Mouse (Mus musculus) MEL (cell line): ENCODE measurements around the gene Chchd5.

ENCODE experiments used
- CHD2 ChIP-seq: IDR thresholded peaks from 2 replicates; pipeline ENCODE4 v1.6.1; 2011; ENCODE audit warnings: low read length, improper control_type of control experiment
- CTCF ChIP-seq, 3 experiments: IDR thresholded peaks in 2 of 3; conservative IDR thresholded peaks in 1 of 3; 2 replicates each; pipeline ENCODE4 v1.5.1; 2011 to 2012; ENCODE audit warnings: low read length in 3 of 3, low read depth in 2 of 3, mild to moderate bottlenecking in 2 of 3, improper control_type of control experiment in 1 of 3, inconsistent platforms in 1 of 3, mixed read lengths in 1 of 3, moderate library complexity in 1 of 3; ENCODE audit not compliant: control insufficient read depth in 1 of 3, insufficient read depth in 1 of 3, poor library complexity in 1 of 3, severe bottlenecking in 1 of 3
- E2F4 ChIP-seq: IDR thresholded peaks from 2 replicates; pipeline ENCODE4 v1.6.1; 2011; ENCODE audit warnings: low read depth, low read length, improper control_type of control experiment, borderline replicate concordance
- ELF1 ChIP-seq: IDR thresholded peaks from 2 replicates; pipeline ENCODE4 v1.6.1; 2014; ENCODE audit warnings: low read depth, mild to moderate bottlenecking, inconsistent platforms, low read length, improper control_type of control experiment, moderate library complexity
- HCFC1 ChIP-seq: IDR thresholded peaks from 2 replicates; pipeline ENCODE4 v1.6.1; 2012; ENCODE audit warnings: low read depth, mild to moderate bottlenecking, inconsistent platforms, low read length, improper control_type of control experiment, moderate library complexity
- MAFK ChIP-seq: IDR thresholded peaks from 2 replicates; pipeline ENCODE4 v1.6.1; 2011; ENCODE audit warnings: low read depth, mild to moderate bottlenecking, low read length, improper control_type of control experiment, borderline replicate concordance
- MAX ChIP-seq: IDR thresholded peaks from 2 replicates; pipeline ENCODE4 v1.6.1; 2011; ENCODE audit warnings: low read length, improper control_type of control experiment
- MEF2A ChIP-seq: IDR thresholded peaks from 2 replicates; pipeline ENCODE4 v1.6.1; 2014; ENCODE audit warnings: low read depth, mild to moderate bottlenecking, inconsistent platforms, low read length, improper control_type of control experiment; ENCODE audit not compliant: poor library complexity, insufficient replicate concordance, severe bottlenecking; ENCODE audit errors: extremely low read depth
- MYC ChIP-seq: IDR thresholded peaks from 2 replicates; pipeline ENCODE4 v1.6.1; 2011; ENCODE audit warnings: low read depth, mild to moderate bottlenecking, low read length, improper control_type of control experiment, moderate library complexity
- POLR2A ChIP-seq, 2 experiments: IDR thresholded peaks; 2 replicates each; pipeline ENCODE4 v1.6.1; 2011 to 2012; ENCODE audit warnings: low read length in 2 of 2, mild to moderate bottlenecking in 2 of 2, control low read depth in 1 of 2, improper control_type of control experiment in 1 of 2, low read depth in 1 of 2, moderate library complexity in 1 of 2; ENCODE audit not compliant: control insufficient read depth in 1 of 2, insufficient read depth in 1 of 2, poor library complexity in 1 of 2
- RCOR1 ChIP-seq: IDR thresholded peaks from 2 replicates; pipeline ENCODE4 v1.6.1; 2012; ENCODE audit warnings: low read depth, mild to moderate bottlenecking, inconsistent platforms, low read length, improper control_type of control experiment
- TCF12 ChIP-seq: IDR thresholded peaks from 2 replicates; pipeline ENCODE4 v1.6.1; 2014; ENCODE audit warnings: low read depth, mild to moderate bottlenecking, inconsistent platforms, low read length, improper control_type of control experiment, moderate library complexity
- UBTF ChIP-seq: IDR thresholded peaks from 2 replicates; pipeline ENCODE4 v1.6.1; 2012; ENCODE audit warnings: low read depth, mild to moderate bottlenecking, inconsistent platforms, low read length, improper control_type of control experiment, moderate library complexity, borderline replicate concordance; ENCODE audit not compliant: insufficient read depth

- TF ChIP-seq POLR2A (IDR thresholded peaks at IDR 0.05; ENCODE audit: control insufficient read depth in 1 of 2, insufficient read depth in 1 of 2, low read depth in 1 of 2, low read length in 2 of 2, poor library complexity in 1 of 2) (no peak), TCF12 (no peak), MAFK (no peak), UBTF (no peak), HCFC1 (no peak), E2F4 (no peak), CTCF (IDR thresholded peaks at IDR 0.05 in 2 of 3, conservative IDR thresholded peaks at IDR 0.05 in 1 of 3; ENCODE audit: control insufficient read depth in 1 of 3, insufficient read depth in 1 of 3, low read depth in 2 of 3, low read length in 3 of 3, poor library complexity in 1 of 3, severe bottlenecking in 1 of 3) (no peak), ELF1 (no peak), RCOR1 (no peak), CHD2 (no peak), MAX (no peak), MYC (no peak), MEF2A (no peak)
Measured at GRCm38 (mm10) chr2:129112924-129113323, 16.6 kb upstream of the Chchd5 start.
